Mouse (Mus musculus): Measurements from ENCODE around the gene Abca4.

DNA sequence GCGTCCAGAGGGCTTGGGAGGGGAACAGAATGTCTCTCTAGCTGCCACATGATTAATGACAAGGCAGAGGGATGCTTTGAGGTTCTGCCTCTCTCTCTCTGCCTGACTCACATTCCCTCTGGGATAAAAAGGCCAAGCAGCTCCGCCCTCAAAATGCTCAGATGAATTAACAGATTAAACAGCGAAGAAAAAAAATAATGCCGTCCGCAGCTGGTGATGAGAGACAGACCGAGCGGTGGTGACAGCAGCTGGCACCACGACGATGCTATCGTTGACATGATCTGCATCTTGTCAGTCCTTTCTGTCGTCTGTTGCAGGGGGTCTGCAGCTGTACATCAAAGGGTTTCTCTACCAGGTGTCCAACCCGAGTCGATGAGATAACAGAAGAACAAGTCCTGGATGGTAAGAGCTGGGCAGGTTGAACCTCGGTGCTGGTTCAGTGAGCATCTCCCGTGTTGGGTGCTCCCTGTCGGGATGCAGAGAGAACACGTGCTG lies 84.8 kb downstream of the Abca4 start:
- TF ChIP-seq CTCF (IDR thresholded peaks at IDR 0.05) (no peak), EP300 (IDR thresholded peaks at IDR 0.05) (peak; percentile 90)
